Mouse (Mus musculus): ENCODE measurements at regions not wholly inside any gene's neighbourhood (a gene's known extent, or its start where the extent isn't known, plus 50 kb on each side); places are given as distances from the start of the nearest gene placed in this dataset.

- Histone ChIP-seq H3K4me2 (replicated peaks) (no peak overlapping the region), H3K27ac (no peak overlapping the region), H3K4me1 (replicated peaks) (no peaks in the 10 kb centered on the region), H3K27me3 (no peaks in the 10 kb centered on the region), H3K9me3 (no peaks in the 10 kb centered on the region), H3K4me3 (replicated peaks) (no peak overlapping the region), H3K9ac (replicated peaks) (no peak overlapping the region), H3K36me3 (no peaks in the 10 kb centered on the region)
- 61% methylated on average over 2 of the region's 2 CpGs for WGBS
- ATAC-seq: no peak
Observed at GRCm38 (mm10) chr2:45480671-45481070, 363.5 kb upstream of the Zeb2 start.

GRCm38 (mm10) chr2:45475996-45476395 is 358.8 kb upstream of the Zeb2 start:
- Histone ChIP-seq H3K9ac (replicated peaks) (no peak overlapping the region), H3K27ac (no peak overlapping the region), H3K4me2 (replicated peaks) (no peak overlapping the region), H3K4me3 (replicated peaks) (no peak overlapping the region), H3K9me3 (no peaks in the 10 kb centered on the region), H3K27me3 (no peaks in the 10 kb centered on the region), H3K36me3 (no peaks in the 10 kb centered on the region), H3K4me1 (replicated peaks) (no peaks in the 10 kb centered on the region)
- no peak for ATAC-seq

- Histone ChIP-seq H3K9ac (replicated peaks) (no peak overlapping the region), H3K27me3 (no peaks in the 10 kb centered on the region), H3K4me1 (replicated peaks) (no peaks in the 10 kb centered on the region), H3K4me3 (replicated peaks) (no peak overlapping the region), H3K27ac (no peak overlapping the region), H3K36me3 (no peaks in the 10 kb centered on the region), H3K9me3 (no peaks in the 10 kb centered on the region), H3K4me2 (replicated peaks) (no peak overlapping the region)
- no peak for ATAC-seq
- WGBS: 82% methylated on average over 4 of the region's 4 CpGs
Observed at GRCm38 (mm10) chr2:45464306-45464705, 347.1 kb upstream of the Zeb2 start.

- Histone ChIP-seq H3K4me3 (replicated peaks) (no peak overlapping the region), H3K9ac (replicated peaks) (no peak overlapping the region), H3K4me1 (replicated peaks) (0 out of 2 replicates have a peak, but pooled peaks cover 4% of the 10 kb centered on the region), H3K4me2 (replicated peaks) (no peak overlapping the region), H3K9me3 (no peaks in the 10 kb centered on the region), H3K27me3 (no peaks in the 10 kb centered on the region), H3K36me3 (no peaks in the 10 kb centered on the region), H3K27ac (no peak overlapping the region)
- ATAC-seq: no peak
Observed at GRCm38 (mm10) chr2:45459410-45459809, 342.2 kb upstream of the Zeb2 start.

GRCm38 (mm10) chr2:45454811-45455210 is 337.6 kb upstream of the Zeb2 start:
- Histone ChIP-seq H3K4me3 (replicated peaks) (no peak overlapping the region), H3K9ac (replicated peaks) (no peak overlapping the region), H3K27ac (no peak overlapping the region), H3K36me3 (no peaks in the 10 kb centered on the region), H3K27me3 (no peaks in the 10 kb centered on the region), H3K9me3 (no peaks in the 10 kb centered on the region), H3K4me2 (replicated peaks) (no peak overlapping the region), H3K4me1 (replicated peaks) (0 out of 2 replicates have a peak, but pooled peaks cover 4% of the 10 kb centered on the region)
- 99% methylated on average over 2 of the region's 2 CpGs for WGBS
- no peak for ATAC-seq

GRCm38 (mm10) chr2:45439146-45439545 is 322.0 kb upstream of the Zeb2 start:
- H3K27me3 ChIP-seq: no peaks in the 10 kb centered on the region
- ATAC-seq: no peak
- 74% methylated on average over 4 of the region's 4 CpGs for WGBS
- no peaks in the 10 kb centered on the region for H3K36me3 ChIP-seq
- no peak overlapping the region for H3K27ac ChIP-seq
- H3K9me3 ChIP-seq: no peaks in the 10 kb centered on the region
- no peak overlapping the region for H3K4me3 ChIP-seq (replicated peaks)
- H3K4me2 ChIP-seq (replicated peaks): no peak overlapping the region
- H3K4me1 ChIP-seq (replicated peaks): peaks cover 11% of the 10 kb centered on the region
- H3K9ac ChIP-seq (replicated peaks): no peak overlapping the region

- 84% methylated on average over 9 of the region's 9 CpGs for WGBS
Observed at GRCm38 (mm10) chr2:45438739-45439138, 321.5 kb upstream of the Zeb2 start.

GRCm38 (mm10) chr2:45435261-45435980 is 318.2 kb upstream of the Zeb2 start:
- H3K27ac ChIP-seq: no peak overlapping the region
- ATAC-seq: no peak
- H3K9me3 ChIP-seq: no peaks in the 10 kb centered on the region
- H3K4me3 ChIP-seq (replicated peaks): no peak overlapping the region
- H3K36me3 ChIP-seq: no peaks in the 10 kb centered on the region
- 56% methylated on average over 6 of the region's 6 CpGs for WGBS
- no peak overlapping the region for H3K4me2 ChIP-seq (replicated peaks)
- H3K27me3 ChIP-seq: no peaks in the 10 kb centered on the region
- peaks cover 11% of the 10 kb centered on the region for H3K4me1 ChIP-seq (replicated peaks)
- H3K9ac ChIP-seq (replicated peaks): no peak overlapping the region

More at GRCm38 (mm10) chr2:45438739-45439138, 321.5 kb upstream of the Zeb2 start:
- Histone ChIP-seq H3K4me3 (replicated peaks) (no peak overlapping the region), H3K9me3 (no peaks in the 10 kb centered on the region), H3K4me2 (replicated peaks) (no peak overlapping the region), H3K27ac (no peak overlapping the region), H3K9ac (replicated peaks) (no peak overlapping the region), H3K27me3 (no peaks in the 10 kb centered on the region), H3K36me3 (no peaks in the 10 kb centered on the region), H3K4me1 (replicated peaks) (peaks cover 11% of the 10 kb centered on the region)
- no peak for ATAC-seq

- Histone ChIP-seq H3K36me3 (no peaks in the 10 kb centered on the region), H3K4me3 (replicated peaks) (no peak overlapping the region), H3K27ac (no peak overlapping the region), H3K9me3 (no peaks in the 10 kb centered on the region), H3K4me2 (replicated peaks) (no peak overlapping the region), H3K27me3 (no peaks in the 10 kb centered on the region), H3K9ac (replicated peaks) (no peak overlapping the region), H3K4me1 (replicated peaks) (peaks cover 11% of the 10 kb centered on the region)
- WGBS: 94% methylated on average over 5 of the region's 5 CpGs
- ATAC-seq: no peak
Observed at GRCm38 (mm10) chr2:45434789-45435188, 317.6 kb upstream of the Zeb2 start.

- Histone ChIP-seq H3K27ac (no peak overlapping the region), H3K9ac (replicated peaks) (no peak overlapping the region), H3K4me1 (replicated peaks) (peaks cover 11% of the 10 kb centered on the region), H3K4me2 (replicated peaks) (no peak overlapping the region), H3K27me3 (no peaks in the 10 kb centered on the region), H3K9me3 (no peaks in the 10 kb centered on the region), H3K4me3 (replicated peaks) (no peak overlapping the region), H3K36me3 (no peaks in the 10 kb centered on the region)
- no peak for ATAC-seq
- WGBS: 96% methylated on average over 1 of the region's 1 CpGs
Observed at GRCm38 (mm10) chr2:45434169-45434568, 317.0 kb upstream of the Zeb2 start.

- Histone ChIP-seq H3K9me3 (no peaks in the 10 kb centered on the region), H3K4me1 (replicated peaks) (peaks cover 8% of the 10 kb centered on the region), H3K4me3 (replicated peaks) (no peak overlapping the region), H3K27me3 (no peaks in the 10 kb centered on the region), H3K27ac (no peak overlapping the region), H3K9ac (replicated peaks) (no peak overlapping the region), H3K36me3 (no peaks in the 10 kb centered on the region), H3K4me2 (replicated peaks) (no peak overlapping the region)
- WGBS: 92% methylated on average over 4 of the region's 4 CpGs
- no peak for ATAC-seq
Observed at GRCm38 (mm10) chr2:45431366-45431765, 314.2 kb upstream of the Zeb2 start.

- 71% methylated on average over 1 of the region's 1 CpGs for WGBS
- no peak for ATAC-seq
- Histone ChIP-seq H3K9me3 (no peaks in the 10 kb centered on the region), H3K27me3 (no peaks in the 10 kb centered on the region), H3K4me2 (replicated peaks) (no peak overlapping the region), H3K27ac (no peak overlapping the region), H3K9ac (replicated peaks) (no peak overlapping the region), H3K4me1 (replicated peaks) (no peaks in the 10 kb centered on the region), H3K36me3 (no peaks in the 10 kb centered on the region), H3K4me3 (replicated peaks) (no peak overlapping the region)
Observed at GRCm38 (mm10) chr2:45421774-45422173, 304.6 kb upstream of the Zeb2 start.

- Histone ChIP-seq H3K4me2 (replicated peaks) (no peak overlapping the region), H3K36me3 (no peaks in the 10 kb centered on the region), H3K9ac (replicated peaks) (no peak overlapping the region), H3K4me1 (replicated peaks) (peaks cover 14% of the 10 kb centered on the region), H3K9me3 (no peaks in the 10 kb centered on the region), H3K27me3 (no peaks in the 10 kb centered on the region), H3K27ac (no peak overlapping the region), H3K4me3 (replicated peaks) (no peak overlapping the region)
- no peak for ATAC-seq
- 94% methylated on average over 8 of the region's 8 CpGs for WGBS
Observed at GRCm38 (mm10) chr2:45408136-45408535, 290.9 kb upstream of the Zeb2 start.

Data from midbrain, embryonic 13.5 days (tissue).